Mouse (Mus musculus) erythroblast, embryonic 14.5 days (primary cell): ENCODE data around the gene Dido1.

Experiments used
- GATA1 ChIP-seq: IDR thresholded peaks from 2 replicates; pipeline ENCODE4 v1.6.1; 2012; ENCODE audit warnings: low read length, inconsistent platforms, mixed read lengths
- TAL1 ChIP-seq: IDR thresholded peaks from 3 replicates; pipeline ENCODE4 v1.6.1; 2012; ENCODE audit warnings: low read length, inconsistent platforms, mixed read lengths

DNA sequence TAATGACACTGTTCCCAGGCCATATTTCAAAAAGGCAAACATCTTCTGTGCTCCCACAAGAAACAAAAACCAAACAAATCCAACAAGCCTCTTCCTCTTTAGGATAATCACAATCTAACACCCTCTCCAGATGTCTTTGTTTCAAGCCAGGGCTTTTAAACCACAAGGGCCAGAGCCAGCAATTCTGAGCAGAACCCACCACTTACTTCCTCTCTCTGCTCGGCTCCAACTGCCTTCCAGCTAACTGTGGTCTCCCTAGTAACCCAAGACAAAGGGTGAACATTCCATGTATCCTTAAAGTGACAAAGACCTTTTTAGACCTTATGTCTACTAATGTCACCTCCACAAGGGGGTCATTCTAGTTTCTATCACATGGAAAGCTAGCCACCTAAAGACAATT is 17.2 kb downstream of the Dido1 start:
- TF ChIP-seq GATA1 (no peak), TAL1 (no peak)
